Mouse (Mus musculus) liver, embryonic 13.5 days (tissue): ENCODE data around the gene Rftn1. TPM values are rescaled to one million over a fixed set of nuclear protein-coding genes. Genes with fewer than 3 reads are reported as not detected.

Experiments
- ATAC-seq: fragments of 200-750 bp; cut with Nextera tagmentation; 2 replicates; pipeline ENCODE4 v1.8.0; 2017; ENCODE audit warnings: low read depth, mild to moderate bottlenecking, moderate number of reproducible peaks, moderate library complexity
- DNase-seq: peaks from one replicate; pipeline ENCODE4 v3.0.0; 2022
- H3K27ac ChIP-seq: fragments of 300-500 bp; sonication (generic); 2 replicates; pipeline ENCODE4 v1.5.1; 2015; ENCODE audit warnings: moderate library complexity, mild to moderate bottlenecking, inconsistent platforms
- H3K27me3 ChIP-seq: fragments of 300-500 bp; sonication (generic); 2 replicates; pipeline ENCODE4 v1.6.1; 2015; ENCODE audit warnings: mild to moderate bottlenecking, inconsistent platforms
- H3K36me3 ChIP-seq: fragments of 300-500 bp; sonication (generic); 2 replicates; pipeline ENCODE4 v1.6.1; 2015; ENCODE audit warnings: mild to moderate bottlenecking, inconsistent platforms
- H3K4me1 ChIP-seq: fragments of 300-500 bp; sonication (generic); replicated peaks from 2 replicates; pipeline ENCODE4 v1.6.1; 2015; ENCODE audit warnings: inconsistent platforms
- H3K4me2 ChIP-seq: fragments of 300-500 bp; sonication (generic); 2 replicates; pipeline ENCODE4 v1.6.1; 2015; ENCODE audit warnings: inconsistent platforms, mild to moderate bottlenecking, moderate library complexity
- H3K4me3 ChIP-seq: fragments of 300-500 bp; sonication (generic); replicated peaks from 2 replicates; pipeline ENCODE4 v1.5.1; 2015; ENCODE audit warnings: mild to moderate bottlenecking, inconsistent platforms
- H3K9ac ChIP-seq: fragments of 300-500 bp; sonication (generic); 2 replicates; pipeline ENCODE4 v1.6.1; 2015; ENCODE audit warnings: mild to moderate bottlenecking, inconsistent platforms
- H3K9me3 ChIP-seq: fragments of 300-500 bp; sonication (generic); replicated peaks from 2 replicates; pipeline ENCODE4 v1.6.1; 2016; ENCODE audit warnings: inconsistent platforms
- WGBS: fragments of 180-500 bp; shearing (Covaris S2); methylation state at CpG from one replicate; pipeline ENCODE4 v1.1.7; 2015; ENCODE audit not compliant: insufficient replicate concordance; 5-methylcytosine and 5-hydroxymethylcytosine counted together
- polyA plus RNA-seq: library from polyadenylated mRNA; unstranded; fragments of >200 nt; fragmentation: Nextera tagmentation; extraction: Ambion mirVana; gene quantifications from 2 replicates; pipeline ENCODE4 v1.2.1, GENCODE M21; 2015

Gene Rftn1
- polyA plus RNA-seq, 1 experiment from 2014 or later: 5.7 TPM

DNA sequence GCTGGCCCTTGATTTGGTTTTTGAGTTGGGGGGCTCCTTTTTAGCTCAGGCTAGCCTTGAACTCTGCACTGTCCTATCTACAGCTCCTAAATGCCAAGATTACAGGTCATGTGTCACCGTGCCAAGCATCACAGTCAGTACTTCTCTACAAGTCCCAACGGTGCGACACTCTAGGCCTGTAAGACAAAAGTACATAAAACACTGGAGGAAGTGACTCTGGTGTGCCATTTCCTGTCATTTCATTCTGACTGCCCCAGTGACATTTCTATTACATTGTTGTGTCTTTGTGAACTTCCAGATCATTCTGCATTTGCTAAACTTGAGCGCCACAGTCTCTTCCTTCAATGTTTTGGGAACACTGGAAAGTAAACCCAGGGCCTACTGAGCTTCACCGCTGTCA is 4.9 kb downstream of the Rftn1 start:
- DNase-seq (no peak), ATAC-seq (no peak)
- Histone ChIP-seq H3K27ac (no peak overlapping the region), H3K4me2 (no peak overlapping the region), H3K27me3 (peaks cover 23% of the 10 kb centered on the region), H3K36me3 (no peaks in the 10 kb centered on the region), H3K4me3 (no peak overlapping the region), H3K9me3 (no peaks in the 10 kb centered on the region), H3K4me1 (peaks cover 18% of the 10 kb centered on the region), H3K9ac (no peak overlapping the region)
- WGBS: 50% methylated on average over 5 of the region's 5 CpGs

DNA sequence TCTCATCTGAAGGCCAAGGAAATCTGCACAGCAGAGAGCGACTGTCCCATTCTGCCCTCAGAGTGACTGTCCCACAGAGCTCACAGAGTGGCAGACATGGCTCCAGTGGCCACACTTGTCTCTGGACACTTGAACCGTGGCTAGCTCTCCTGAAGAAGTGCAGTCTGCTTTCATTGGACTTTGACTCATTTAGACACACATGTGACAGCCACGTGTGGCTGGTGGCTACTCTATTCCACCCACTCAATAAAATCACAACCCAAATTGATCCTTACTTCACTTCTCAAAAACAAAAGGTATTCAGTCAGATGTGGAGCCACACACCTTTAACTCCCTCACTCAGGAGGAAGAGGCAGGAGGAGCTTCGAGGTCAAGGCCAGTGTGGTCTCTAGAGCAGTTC is 5.4 kb downstream of the Rftn1 start:
- WGBS: 69% methylated on average over 4 of the region's 4 CpGs

DNA sequence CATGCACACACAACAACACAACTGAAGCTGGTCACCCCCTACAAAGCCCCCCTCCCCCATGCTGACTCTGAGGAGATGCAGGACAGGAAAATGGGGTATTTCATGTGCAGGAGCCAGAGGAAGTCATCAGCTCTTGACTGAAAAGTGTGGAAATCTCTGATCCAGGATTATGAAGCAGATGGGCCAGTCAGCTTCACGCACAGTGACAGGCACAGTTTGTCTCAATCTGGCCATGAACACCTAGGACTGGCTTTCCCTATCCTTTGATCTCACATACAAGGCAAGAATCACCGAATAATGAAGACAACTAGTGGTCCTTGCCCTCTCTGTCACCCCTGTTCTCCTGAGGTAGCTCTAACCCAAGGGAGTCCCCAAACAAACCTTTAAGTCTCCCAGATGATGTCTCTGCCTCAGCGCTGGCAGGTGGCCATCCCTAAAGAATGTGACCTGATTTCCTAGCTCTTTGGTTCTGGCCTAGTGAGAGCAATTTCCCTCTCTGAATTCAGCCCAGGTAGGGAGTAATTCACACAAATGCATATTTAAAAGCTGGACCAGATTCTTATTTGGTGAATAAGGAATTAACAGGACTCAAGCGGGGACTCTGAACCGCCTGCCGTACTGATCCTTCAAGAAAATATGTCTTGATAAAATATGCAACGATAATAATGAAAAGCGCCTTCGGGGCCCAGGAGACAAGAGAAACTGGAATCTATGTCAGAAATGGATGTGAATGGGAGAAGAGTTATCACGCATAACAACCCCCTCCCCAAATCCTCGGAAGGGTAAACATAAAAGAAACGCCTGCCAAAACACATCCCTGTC is 6.0 kb downstream of the Rftn1 start:
- ATAC-seq: no peak
- whole genome bisulfite sequencing: 80% methylated on average over 12 of the region's 12 CpGs
- Histone ChIP-seq H3K4me1 (peaks cover 8% of the 10 kb centered on the region), H3K27me3 (peaks cover 11% of the 10 kb centered on the region), H3K27ac (no peak overlapping the region), H3K4me3 (no peak overlapping the region), H3K9me3 (no peaks in the 10 kb centered on the region), H3K4me2 (no peak overlapping the region), H3K36me3 (no peaks in the 10 kb centered on the region), H3K9ac (no peak overlapping the region)
- no peak for DNase-seq

More for the DNA sequence above, 5.4 kb downstream of the Rftn1 start:
- no peak for DNase-seq
- no peak overlapping the region for H3K4me3 ChIP-seq
- no peaks in the 10 kb centered on the region for H3K9me3 ChIP-seq
- H3K4me1 ChIP-seq: peaks cover 14% of the 10 kb centered on the region
- no peak overlapping the region for H3K9ac ChIP-seq
- no peak overlapping the region for H3K4me2 ChIP-seq
- no peak overlapping the region for H3K27ac ChIP-seq
- no peaks in the 10 kb centered on the region for H3K36me3 ChIP-seq
- H3K27me3 ChIP-seq: peaks cover 17% of the 10 kb centered on the region
- no peak for ATAC-seq

DNA sequence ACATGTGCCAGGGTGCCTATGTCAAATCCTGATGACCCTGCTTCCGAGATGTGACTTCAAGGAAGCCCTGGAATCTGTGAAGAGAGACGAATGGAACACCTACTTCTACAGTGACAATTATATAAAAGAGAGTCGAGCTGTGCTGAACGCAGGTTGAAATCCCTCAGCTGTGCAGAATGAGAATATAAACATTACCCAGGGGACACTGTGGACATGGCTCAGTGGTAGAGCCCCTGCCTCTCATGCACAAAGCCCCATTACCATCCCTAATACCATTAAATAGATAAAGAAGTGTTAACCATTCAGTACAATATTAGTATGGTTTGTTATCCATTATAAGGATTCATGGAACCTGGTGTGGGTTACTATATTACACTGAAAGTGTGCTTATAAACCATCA is 7.2 kb downstream of the Rftn1 start:
- 68% methylated on average over 4 of the region's 4 CpGs for WGBS
- no peak for ATAC-seq

DNA sequence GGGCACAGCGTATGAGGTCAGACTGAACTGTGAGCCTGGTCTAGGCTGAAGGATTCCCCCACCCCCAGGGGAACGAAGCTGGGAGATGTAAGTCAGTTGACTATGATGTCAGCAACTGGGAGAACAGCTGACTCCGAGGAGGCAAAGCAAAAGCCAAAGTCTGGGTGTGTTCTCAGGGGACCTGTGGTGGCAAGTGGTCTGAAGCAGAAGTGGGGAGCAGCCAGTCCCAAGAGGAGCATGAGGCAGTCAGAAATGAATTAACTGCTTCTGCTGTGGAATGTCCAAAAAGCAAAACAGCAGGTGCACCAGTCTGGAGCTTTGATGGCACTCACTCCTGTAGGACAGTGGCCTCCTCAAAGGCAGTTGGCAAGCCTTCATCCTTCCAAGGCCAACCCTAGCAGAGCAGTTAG is 7.9 kb downstream of the Rftn1 start:
- no peak overlapping the region for H3K27ac ChIP-seq
- H3K27me3 ChIP-seq: no peaks in the 10 kb centered on the region
- H3K9ac ChIP-seq: no peak overlapping the region
- no peaks in the 10 kb centered on the region for H3K9me3 ChIP-seq
- no peak overlapping the region for H3K4me3 ChIP-seq
- H3K4me2 ChIP-seq: no peak overlapping the region
- ATAC-seq (no peak), DNase-seq (no peak)
- 66% methylated on average over 3 of the region's 3 CpGs for WGBS
- no peaks in the 10 kb centered on the region; the same call in 1 of the 2 replicates for H3K4me1 ChIP-seq
- 0 out of 2 replicates have a peak, but pooled peaks cover 4% of the 10 kb centered on the region for H3K36me3 ChIP-seq

More for the DNA sequence above, 7.2 kb downstream of the Rftn1 start:
- Histone ChIP-seq H3K36me3 (no peaks in the 10 kb centered on the region), H3K9me3 (no peaks in the 10 kb centered on the region), H3K27ac (no peak overlapping the region), H3K4me3 (no peak overlapping the region), H3K4me1 (no peaks in the 10 kb centered on the region; the same call in 1 of the 2 replicates), H3K27me3 (no peaks in the 10 kb centered on the region), H3K9ac (no peak overlapping the region), H3K4me2 (no peak overlapping the region)
- DNase-seq: no peak

DNA sequence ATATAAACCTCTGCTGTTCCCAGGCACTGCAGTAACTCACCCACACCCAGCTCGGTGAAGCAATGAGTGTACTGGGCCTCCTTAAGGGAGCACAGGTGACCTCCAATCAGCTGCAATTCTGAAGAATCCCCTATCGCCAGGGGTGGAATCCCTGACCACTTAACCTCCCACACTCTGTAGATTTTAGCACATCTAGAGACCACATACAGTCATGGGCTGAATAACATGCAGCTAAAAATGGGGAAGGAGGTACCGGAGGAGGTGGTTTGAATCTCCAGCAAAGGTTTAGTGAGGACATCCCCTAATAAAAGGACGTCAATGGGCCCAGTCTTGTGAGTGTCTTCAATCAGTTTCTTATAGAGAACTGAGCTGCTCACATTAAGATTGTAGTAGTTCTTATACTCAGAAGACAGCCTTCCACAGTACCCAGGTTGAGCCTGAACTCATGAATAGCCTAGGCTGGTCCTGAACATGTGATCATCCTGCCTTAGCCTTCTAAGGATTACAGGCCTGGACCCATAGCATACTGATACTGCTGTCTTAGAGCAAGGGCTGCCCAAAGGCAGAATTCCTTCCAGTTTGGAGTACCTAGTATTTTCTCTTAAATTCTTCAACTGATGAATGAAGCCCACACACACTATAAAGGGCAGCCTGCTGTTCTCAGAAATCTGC is 9.4 kb downstream of the Rftn1 start:
- DNase-seq (no peak), ATAC-seq (no peak)
- H3K4me2 ChIP-seq: no peak overlapping the region
- no peaks in the 10 kb centered on the region for H3K27me3 ChIP-seq
- H3K4me3 ChIP-seq: no peak overlapping the region
- 73% methylated on average over 4 of the region's 4 CpGs for WGBS
- H3K27ac ChIP-seq: no peak overlapping the region
- H3K4me1 ChIP-seq: no peaks in the 10 kb centered on the region; the same call in 1 of the 2 replicates
- H3K9ac ChIP-seq: no peak overlapping the region
- H3K36me3 ChIP-seq: 0 out of 2 replicates have a peak, but pooled peaks cover 5% of the 10 kb centered on the region
- no peaks in the 10 kb centered on the region for H3K9me3 ChIP-seq

DNA sequence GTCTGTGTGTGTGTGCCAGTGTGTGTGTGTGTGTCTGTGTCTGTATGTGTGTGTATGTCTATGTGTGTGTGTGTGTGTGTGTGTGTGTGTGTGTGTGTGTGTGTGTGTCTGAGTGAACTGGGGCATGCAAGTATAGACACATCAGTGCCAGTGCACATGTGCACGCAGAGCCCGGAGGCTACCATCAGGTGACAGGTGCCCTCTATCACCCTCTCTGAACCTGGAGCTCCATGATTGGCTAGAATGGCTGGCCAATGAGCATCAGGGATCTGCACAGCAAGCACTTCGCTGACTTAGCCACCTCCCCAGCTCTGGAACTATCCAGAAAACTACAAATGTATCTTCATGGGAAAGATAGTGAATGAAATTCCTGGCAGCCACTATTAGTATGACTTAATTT is 16.7 kb downstream of the Rftn1 start:
- 76% methylated on average over 3 of the region's 3 CpGs for WGBS
- Histone ChIP-seq H3K4me3 (no peak overlapping the region), H3K36me3 (peaks cover 5% of the 10 kb centered on the region; the same call in 1 of the 2 replicates), H3K4me2 (no peak overlapping the region), H3K27me3 (no peaks in the 10 kb centered on the region), H3K4me1 (peaks cover 10% of the 10 kb centered on the region; the same call in 1 of the 2 replicates), H3K27ac (no peak overlapping the region), H3K9ac (no peak overlapping the region), H3K9me3 (0 out of 2 replicates have a peak, but pooled peaks cover 3% of the 10 kb centered on the region)
- ATAC-seq: no peak
- DNase-seq: no peak

DNA sequence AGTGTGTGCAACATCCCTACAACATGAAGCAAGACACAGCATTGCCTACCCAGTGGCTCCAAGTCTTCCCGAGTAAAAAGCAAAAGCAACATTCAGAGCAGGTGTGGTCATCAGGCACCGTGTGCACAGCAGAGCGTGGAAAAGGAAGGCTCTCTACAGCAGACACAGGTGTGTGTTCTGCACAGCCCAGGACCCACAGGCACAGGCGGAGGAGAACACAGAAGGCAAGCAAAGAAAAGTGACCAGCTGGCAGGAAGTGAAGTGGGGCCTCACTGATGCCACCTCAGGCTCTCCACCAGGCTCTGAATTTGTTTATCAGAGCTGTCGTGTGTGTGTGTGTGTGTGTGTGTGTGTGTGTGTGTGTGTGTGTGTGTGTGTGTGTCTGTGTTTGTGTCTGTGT is 17.1 kb downstream of the Rftn1 start:
- 73% methylated on average over 5 of the region's 5 CpGs for WGBS
- H3K27ac ChIP-seq: no peak overlapping the region
- H3K4me3 ChIP-seq: no peak overlapping the region
- ATAC-seq (no peak), DNase-seq (no peak)
- H3K4me2 ChIP-seq: no peak overlapping the region
- peaks cover 5% of the 10 kb centered on the region; the same call in 1 of the 2 replicates for H3K36me3 ChIP-seq
- no peak overlapping the region for H3K9ac ChIP-seq
- H3K27me3 ChIP-seq: no peaks in the 10 kb centered on the region
- 0 out of 2 replicates have a peak, but pooled peaks cover 3% of the 10 kb centered on the region for H3K9me3 ChIP-seq
- peaks cover 10% of the 10 kb centered on the region; the same call in 1 of the 2 replicates for H3K4me1 ChIP-seq

DNA sequence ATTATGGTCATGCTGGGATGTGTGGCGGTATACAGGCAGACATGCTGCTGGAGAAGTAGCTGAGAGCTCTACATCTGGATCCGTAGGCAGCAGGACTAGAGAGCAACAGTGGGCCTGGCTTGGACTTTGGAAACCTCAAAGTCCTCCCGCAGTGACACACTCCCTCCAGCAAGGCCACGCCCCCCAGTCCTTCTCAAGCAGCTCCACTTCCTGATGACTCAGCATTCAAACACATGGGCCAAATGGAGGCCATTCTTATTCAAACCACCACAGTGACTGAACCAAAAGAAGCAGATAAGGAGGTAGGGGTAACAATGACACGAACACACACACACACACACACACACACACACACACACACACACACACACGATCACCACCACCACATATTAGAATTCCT is 17.7 kb downstream of the Rftn1 start:
- peaks cover 10% of the 10 kb centered on the region; the same call in 1 of the 2 replicates for H3K4me1 ChIP-seq
- no peaks in the 10 kb centered on the region for H3K27me3 ChIP-seq
- H3K4me3 ChIP-seq: no peak overlapping the region
- 77% methylated on average over 6 of the region's 6 CpGs for WGBS
- H3K9me3 ChIP-seq: 0 out of 2 replicates have a peak, but pooled peaks cover 3% of the 10 kb centered on the region
- peaks cover 4% of the 10 kb centered on the region; the same call in 1 of the 2 replicates for H3K36me3 ChIP-seq
- H3K9ac ChIP-seq: no peak overlapping the region
- ATAC-seq (no peak), DNase-seq (no peak)
- no peak overlapping the region for H3K4me2 ChIP-seq
- no peak overlapping the region for H3K27ac ChIP-seq

DNA sequence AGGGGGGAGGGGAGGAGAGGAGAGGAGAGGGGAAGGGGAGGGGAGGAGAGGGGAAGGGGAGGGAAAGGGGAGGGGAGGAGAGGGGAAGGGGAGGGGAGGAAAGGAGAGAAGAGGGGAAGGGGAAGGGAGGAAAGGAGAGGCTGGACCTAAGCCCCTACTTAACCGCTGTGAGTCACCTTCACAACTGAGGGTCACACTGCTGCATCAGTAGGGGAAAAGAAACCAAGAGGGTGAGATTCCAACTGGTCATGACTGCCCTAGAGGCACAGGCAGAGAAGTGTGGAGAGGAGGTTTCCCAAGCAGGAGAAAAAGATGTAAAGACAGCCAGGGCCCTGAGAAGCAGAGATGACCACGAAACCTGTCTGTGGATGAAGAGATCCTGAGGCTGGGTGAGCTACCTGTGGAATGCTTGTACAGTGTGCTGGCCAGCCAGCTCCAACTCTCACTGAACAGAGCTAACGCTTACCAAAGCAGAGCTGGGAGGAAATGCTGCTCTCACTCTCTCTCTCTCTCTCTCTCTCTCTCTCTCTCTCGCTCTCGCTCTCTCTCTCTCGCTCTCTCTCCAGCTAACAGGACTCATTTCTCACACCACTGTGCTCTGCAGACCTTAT is 19.4 kb downstream of the Rftn1 start:
- H3K27ac ChIP-seq: no peak overlapping the region
- H3K9ac ChIP-seq: no peak overlapping the region
- DNase-seq (no peak), ATAC-seq (no peak)
- H3K36me3 ChIP-seq: peaks cover 10% of the 10 kb centered on the region; the same call in 1 of the 2 replicates
- 56% methylated on average over 6 of the region's 6 CpGs for WGBS
- H3K4me3 ChIP-seq: no peak overlapping the region
- peaks cover 10% of the 10 kb centered on the region; the same call in 1 of the 2 replicates for H3K4me1 ChIP-seq
- 0 out of 2 replicates have a peak, but pooled peaks cover 3% of the 10 kb centered on the region for H3K9me3 ChIP-seq
- H3K27me3 ChIP-seq: no peaks in the 10 kb centered on the region
- H3K4me2 ChIP-seq: no peak overlapping the region

DNA sequence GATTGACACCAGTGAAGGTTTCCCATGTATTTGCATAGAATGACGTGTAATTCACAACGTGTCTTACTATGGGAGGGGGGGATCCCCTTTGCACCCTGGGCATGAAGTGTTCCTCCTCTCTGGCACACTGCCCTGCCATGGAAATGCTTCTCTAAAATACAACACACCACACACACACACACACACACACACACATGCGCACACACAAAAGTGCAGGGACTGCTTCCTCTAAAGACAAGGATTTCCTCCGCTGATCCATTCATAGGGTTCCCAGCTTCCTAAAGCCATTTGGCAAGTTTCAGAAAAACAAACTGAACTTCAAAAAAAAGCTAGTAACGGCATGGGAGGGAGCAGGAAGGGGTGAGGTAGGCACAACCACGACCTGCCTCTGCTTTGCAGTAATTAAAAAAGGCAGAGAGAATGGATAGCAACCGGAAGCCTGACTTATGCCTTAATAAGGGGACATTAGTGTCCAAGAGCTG is 20.5 kb downstream of the Rftn1 start:
- DNase-seq (no peak), ATAC-seq (no peak)
- WGBS: 63% methylated on average over 7 of the region's 7 CpGs
- Histone ChIP-seq H3K4me3 (no peak overlapping the region), H3K4me2 (no peak overlapping the region), H3K27ac (no peak overlapping the region), H3K9me3 (0 out of 2 replicates have a peak, but pooled peaks cover 3% of the 10 kb centered on the region), H3K4me1 (peaks cover 10% of the 10 kb centered on the region; the same call in 1 of the 2 replicates), H3K9ac (no peak overlapping the region), H3K27me3 (no peaks in the 10 kb centered on the region), H3K36me3 (peaks cover 16% of the 10 kb centered on the region)
